Mouse (Mus musculus) C2C12 (cell line): ENCODE measurements around the gene Gm17428. TPM values are rescaled to one million over a fixed set of nuclear protein-coding genes. Genes with fewer than 3 reads are reported as not detected.

Experiments used
- H3K27me3 ChIP-seq: one replicate; pipeline ENCODE4 v1.6.1; 2011; ENCODE audit not compliant: control insufficient read depth, insufficient read depth, insufficient read length
- H3K36me3 ChIP-seq: one replicate; pipeline ENCODE4 v1.6.1; 2011; ENCODE audit not compliant: control insufficient read depth, insufficient read depth
- H3K4me3 ChIP-seq: one replicate; pipeline ENCODE4 v1.5.1; 2011; ENCODE audit warnings: mild to moderate bottlenecking, control low read depth; ENCODE audit not compliant: poor library complexity, insufficient read depth, severe bottlenecking
- H3K79me2 ChIP-seq: one replicate; pipeline ENCODE4 v1.6.1; 2011; ENCODE audit not compliant: control insufficient read depth, insufficient read depth
- H3K79me3 ChIP-seq: one replicate; pipeline ENCODE4 v1.6.1; 2011; ENCODE audit warnings: low read depth, control low read depth
- H3ac ChIP-seq: one replicate; pipeline ENCODE3; 2011; ENCODE audit warnings: low read depth; ENCODE audit not compliant: control insufficient read depth, insufficient read length
- CEBPB ChIP-seq: IDR thresholded peaks from one replicate; pipeline ENCODE4 v1.6.1; 2011; ENCODE audit warnings: low read depth, mild to moderate bottlenecking, control low read depth, moderate library complexity
- CTCF ChIP-seq: IDR thresholded peaks from one replicate; pipeline ENCODE4 v1.5.1; 2011; ENCODE audit not compliant: control insufficient read depth, insufficient read depth, insufficient read length
- FOSL1 ChIP-seq: IDR thresholded peaks from one replicate; pipeline ENCODE4 v1.8.0; 2011; ENCODE audit warnings: mild to moderate bottlenecking, low read length; ENCODE audit not compliant: poor library complexity, insufficient read depth, severe bottlenecking
- MAX ChIP-seq: IDR thresholded peaks from one replicate; pipeline ENCODE4 v1.6.1; 2011; ENCODE audit warnings: mild to moderate bottlenecking, control low read depth
- MYOD1 ChIP-seq: IDR thresholded peaks from one replicate; pipeline ENCODE4 v1.6.1; 2011; ENCODE audit warnings: low read depth; ENCODE audit not compliant: control insufficient read depth, insufficient read length
- MYOG ChIP-seq: IDR thresholded peaks from one replicate; pipeline ENCODE4 v1.6.1; 2011; ENCODE audit not compliant: control insufficient read depth, insufficient read length; ENCODE audit errors: extremely low read depth
- USF1 ChIP-seq: IDR thresholded peaks from one replicate; pipeline ENCODE4 v1.6.1; 2011; ENCODE audit warnings: low read depth, mild to moderate bottlenecking, control low read depth, moderate library complexity
- polyA plus RNA-seq: library from polyadenylated mRNA; unstranded; fragments of >200 nt; fragmentation: generic; extraction: Trizol; gene quantifications from one replicate; pipeline ENCODE4 v1.2.1, GENCODE M21; 2012; ENCODE audit warnings: missing spikeins

Gm17428 gene
- polyA plus RNA-seq, 1 experiment: not detected

GRCm38 (mm10) chr14:54935904-54936830, 40.6 kb upstream of the Gm17428 start, which contains the start of gene Cmtm5:
Cmtm5 (plus strand) TSS chr14:54936261.
- Histone ChIP-seq H3K36me3 (no peaks in the 10 kb centered on the region), H3K27me3 (peaks cover 15% of the 10 kb centered on the region), H3K4me3 (no peak within 1 kb of the TSS), H3K79me2 (no peaks in the 10 kb centered on the region), H3ac (no peak within 1 kb of the TSS), H3K79me3 (no peaks in the 10 kb centered on the region)
- TF ChIP-seq MYOD1 (no peak), FOSL1 (no peak), CEBPB (no peak), CTCF (no peak), MAX (no peak), MYOG (no peak), USF1 (no peak)

- Histone ChIP-seq H3K79me2 (no peaks in the 10 kb centered on the region), H3K27me3 (peaks cover 21% of the 10 kb centered on the region), H3K79me3 (no peaks in the 10 kb centered on the region), H3K4me3 (no peak overlapping the region), H3ac (no peak overlapping the region), H3K36me3 (no peaks in the 10 kb centered on the region)
- TF ChIP-seq CTCF (no peak), FOSL1 (no peak), MYOD1 (no peak), MAX (no peak), CEBPB (no peak), MYOG (no peak)
Measured at GRCm38 (mm10) chr14:54936831-54937160, 39.9 kb upstream of the Gm17428 start.

GRCm38 (mm10) chr14:54937361-54938182, 39.2 kb upstream of the Gm17428 start:
- Histone ChIP-seq H3K36me3 (no peaks in the 10 kb centered on the region), H3K4me3 (no peak overlapping the region), H3ac (no peak overlapping the region), H3K79me2 (no peaks in the 10 kb centered on the region), H3K79me3 (no peaks in the 10 kb centered on the region), H3K27me3 (peaks cover 21% of the 10 kb centered on the region)
- TF ChIP-seq CTCF (no peak), MYOG (no peak), USF1 (no peak), CEBPB (no peak), FOSL1 (no peak), MAX (no peak), MYOD1 (no peak)

- Histone ChIP-seq H3K79me3 (no peaks in the 10 kb centered on the region), H3K4me3 (no peak overlapping the region), H3K79me2 (no peaks in the 10 kb centered on the region), H3ac (no peak overlapping the region), H3K36me3 (no peaks in the 10 kb centered on the region), H3K27me3 (peaks cover 21% of the 10 kb centered on the region)
- TF ChIP-seq CTCF (no peak), USF1 (no peak), CEBPB (no peak), MYOG (no peak), MYOD1 (no peak), MAX (no peak), FOSL1 (no peak)
Measured at GRCm38 (mm10) chr14:54938431-54939219, 38.1 kb upstream of the Gm17428 start.

- H3K27me3 ChIP-seq: peaks cover 26% of the 10 kb centered on the region
- no peaks in the 10 kb centered on the region for H3K36me3 ChIP-seq
- no peak overlapping the region for H3ac ChIP-seq
- H3K4me3 ChIP-seq: no peak overlapping the region
- TF ChIP-seq FOSL1 (no peak), MYOD1 (no peak), CEBPB (no peak), USF1 (no peak), MYOG (no peak), MAX (no peak)
- H3K79me3 ChIP-seq: no peaks in the 10 kb centered on the region
- H3K79me2 ChIP-seq: no peaks in the 10 kb centered on the region
Measured at GRCm38 (mm10) chr14:54939434-54940175, 37.1 kb upstream of the Gm17428 start.
